Mouse (Mus musculus) heart, adult 2 months (tissue): ENCODE measurements at regions not wholly inside any gene's neighbourhood (a gene's known extent, or its start where the extent isn't known, plus 50 kb on each side); places are given as distances from the start of the nearest gene placed in this dataset.

Source experiments
- DNase-seq, 2 experiments: peaks; one replicate each; pipeline ENCODE4 v3.0.0; 2021
- H3K27ac ChIP-seq: fragments of 200-600 bp; 2 replicates; pipeline ENCODE4 v1.8.1; 2022
- H3K27me3 ChIP-seq: fragments of 200-500 bp; 2 replicates; pipeline ENCODE4 v1.6.1; 2012; ENCODE audit warnings: mild to moderate bottlenecking, low read length, inconsistent platforms, mixed read lengths; ENCODE audit not compliant: control insufficient read depth, insufficient read depth
- H3K36me3 ChIP-seq: fragments of 200-500 bp; 2 replicates; pipeline ENCODE4 v1.6.1; 2012; ENCODE audit warnings: low read length, inconsistent platforms; ENCODE audit not compliant: control insufficient read depth, insufficient read depth
- H3K4me1 ChIP-seq: fragments of 200-500 bp; 2 replicates; pipeline ENCODE4 v1.6.1; 2011; ENCODE audit warnings: low read length; ENCODE audit not compliant: control insufficient read depth, insufficient read depth
- H3K4me3 ChIP-seq: fragments of 200-600 bp; 2 replicates; pipeline ENCODE4 v1.8.1; 2022
- H3K79me2 ChIP-seq: fragments of 200-500 bp; replicated peaks from 2 replicates; pipeline ENCODE4 v1.6.1; 2012; ENCODE audit warnings: mild to moderate bottlenecking, inconsistent platforms, low read length, moderate library complexity, mixed read lengths; ENCODE audit not compliant: control insufficient read depth, insufficient read depth
- H3K9ac ChIP-seq: fragments of 200-500 bp; 2 replicates; pipeline ENCODE4 v1.6.1; 2012; ENCODE audit warnings: low read depth, mild to moderate bottlenecking, control low read depth, inconsistent platforms, low read length, mixed read lengths
- CTCF ChIP-seq: fragments of 200-600 bp; IDR thresholded peaks from 2 replicates; pipeline ENCODE4 v1.8.1; 2022; ENCODE audit warnings: antibody characterized with exemption, mild to moderate bottlenecking, moderate library complexity
- EP300 ChIP-seq: fragments of 200-500 bp; IDR thresholded peaks from 2 replicates; pipeline ENCODE4 v1.6.1; 2011; ENCODE audit warnings: low read depth, low read length, control low read depth; ENCODE audit not compliant: insufficient read depth
- POLR2A ChIP-seq: fragments of 200-500 bp; IDR thresholded peaks from 2 replicates; pipeline ENCODE4 v1.6.1; 2011; ENCODE audit warnings: mild to moderate bottlenecking, low read depth, low read length, control low read depth; ENCODE audit not compliant: insufficient read depth
- WGBS: fragments of 180-500 bp; shearing (Covaris S2); methylation state at CpG from one replicate; pipeline ENCODE4 v1.1.7; 2018; 5-methylcytosine and 5-hydroxymethylcytosine counted together
- intact Hi-C: fragments of 180-260 bp; cut with DNase I; formaldehyde crosslinking; loops from one replicate; pipeline ENCODE4 v1.15.1; 2025

GRCm38 (mm10) chr13:75523293-75524278 lies 183.0 kb upstream of the Ell2 start:
- Histone ChIP-seq H3K79me2 (no peaks in the 10 kb centered on the region), H3K27me3 (no peaks in the 10 kb centered on the region), H3K9ac (no peak overlapping the region), H3K4me1 (no peaks in the 10 kb centered on the region), H3K4me3 (no peak overlapping the region), H3K36me3 (no peaks in the 10 kb centered on the region), H3K27ac (no peak overlapping the region)
- DNase-seq: no peak
- 78% methylated on average over 4 of the region's 4 CpGs for WGBS
- TF ChIP-seq EP300 (no peak), POLR2A (no peak), CTCF (no peak)
- intact Hi-C loops: no loop called here

GRCm38 (mm10) chr13:75524481-75524880 lies 182.1 kb upstream of the Ell2 start:
- TF ChIP-seq CTCF (no peak), EP300 (no peak), POLR2A (no peak)
- no peak for DNase-seq
- WGBS: 87% methylated on average over 4 of the region's 4 CpGs
- Histone ChIP-seq H3K36me3 (no peaks in the 10 kb centered on the region), H3K79me2 (no peaks in the 10 kb centered on the region), H3K4me3 (no peak overlapping the region), H3K4me1 (no peaks in the 10 kb centered on the region), H3K27ac (no peak overlapping the region), H3K27me3 (no peaks in the 10 kb centered on the region), H3K9ac (no peak overlapping the region)
- intact Hi-C loops: no loop called here

- TF ChIP-seq POLR2A (no peak), EP300 (no peak), CTCF (no peak)
- Histone ChIP-seq H3K36me3 (no peaks in the 10 kb centered on the region), H3K27me3 (no peaks in the 10 kb centered on the region), H3K79me2 (no peaks in the 10 kb centered on the region), H3K4me1 (no peaks in the 10 kb centered on the region), H3K4me3 (no peak overlapping the region), H3K27ac (no peak overlapping the region), H3K9ac (no peak overlapping the region)
- 67% methylated on average over 1 of the region's 1 CpGs for WGBS
- intact Hi-C loops: no loop called here
- peak in 1 of 2 experiments; percentile 15 for DNase-seq
Observed at GRCm38 (mm10) chr13:75531566-75531965, 175.0 kb upstream of the Ell2 start.

- Histone ChIP-seq H3K27ac (no peak overlapping the region), H3K4me3 (no peak overlapping the region), H3K4me1 (peaks cover 1% of the 10 kb centered on the region; the same call in 1 of the 2 replicates), H3K79me2 (no peaks in the 10 kb centered on the region), H3K36me3 (no peaks in the 10 kb centered on the region), H3K27me3 (no peaks in the 10 kb centered on the region), H3K9ac (no peak overlapping the region)
- TF ChIP-seq POLR2A (no peak), CTCF (no peak), EP300 (no peak)
- DNase-seq: no peak
- intact Hi-C loops: no loop called here
- WGBS: 65% methylated on average over 2 of the region's 2 CpGs
Observed at GRCm38 (mm10) chr13:75541446-75541845, 165.1 kb upstream of the Ell2 start.

- Histone ChIP-seq H3K79me2 (no peaks in the 10 kb centered on the region), H3K4me1 (peaks cover 1% of the 10 kb centered on the region; the same call in 1 of the 2 replicates), H3K9ac (no peak overlapping the region), H3K4me3 (no peak overlapping the region), H3K27ac (no peak overlapping the region), H3K27me3 (no peaks in the 10 kb centered on the region), H3K36me3 (no peaks in the 10 kb centered on the region)
- peak; percentile 27 to 56 for DNase-seq
- TF ChIP-seq EP300 (no peak), CTCF (no peak), POLR2A (no peak)
- intact Hi-C loops: no loop called here
- WGBS: 33% methylated on average over 2 of the region's 2 CpGs
Observed at GRCm38 (mm10) chr13:75542253-75542945, 164.2 kb upstream of the Ell2 start.

GRCm38 (mm10) chr13:75542946-75543327 lies 163.6 kb upstream of the Ell2 start:
- H3K79me2 ChIP-seq: no peaks in the 10 kb centered on the region
- intact Hi-C loops: no loop called here
- no peak for TF ChIP-seq POLR2A
- TF ChIP-seq CTCF: no peak
- no peak for TF ChIP-seq EP300
- H3K9ac ChIP-seq: no peak overlapping the region
- no peaks in the 10 kb centered on the region for H3K36me3 ChIP-seq
- no peak for DNase-seq
- H3K4me3 ChIP-seq: no peak overlapping the region
- no peak overlapping the region for H3K27ac ChIP-seq
- H3K27me3 ChIP-seq: no peaks in the 10 kb centered on the region
- H3K4me1 ChIP-seq: peaks cover 1% of the 10 kb centered on the region; the same call in 1 of the 2 replicates
